Mouse (Mus musculus): ENCODE measurements at regions not wholly inside any gene's neighbourhood (a gene's known extent, or its start where the extent isn't known, plus 50 kb on each side); places are given as distances from the start of the nearest gene placed in this dataset.

- Histone ChIP-seq H3K27ac (no peak overlapping the region), H3K27me3 (no peaks in the 10 kb centered on the region), H3K36me3 (no peaks in the 10 kb centered on the region), H3K4me2 (no peak overlapping the region), H3K9me3 (0 out of 2 replicates have a peak, but pooled peaks cover 5% of the 10 kb centered on the region), H3K4me3 (replicated peaks) (no peak overlapping the region), H3K9ac (replicated peaks) (no peak overlapping the region), H3K4me1 (replicated peaks) (no peaks in the 10 kb centered on the region)
- no peak for ATAC-seq (ENCODE audit: insufficient number of reproducible peaks, insufficient read depth, low FRiP score, low TSS enrichment, low read depth)
- 63% methylated on average over 3 of the region's 3 CpGs for WGBS
Measured at GRCm38 (mm10) chr13:90279786-90280382, 190.5 kb upstream of the Xrcc4 start.

DNA sequence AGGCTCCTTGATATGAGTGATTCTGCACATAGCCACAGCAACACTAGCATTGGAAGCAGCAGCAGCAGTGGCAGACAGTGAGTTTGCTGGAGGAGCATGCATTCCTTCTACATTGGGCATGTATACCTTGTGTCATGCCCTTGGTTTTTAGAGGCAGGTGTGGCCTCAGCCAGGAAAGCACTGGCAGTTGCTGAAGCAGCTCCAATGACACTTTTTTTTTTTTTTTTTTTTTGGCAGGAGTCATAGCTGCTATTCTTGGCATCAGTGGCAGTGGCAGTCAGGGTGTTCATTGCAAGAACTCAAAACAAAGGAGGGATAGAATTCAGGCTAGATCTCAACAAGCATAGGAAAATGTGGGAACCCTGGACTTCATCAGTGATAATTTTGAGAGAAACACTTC lies 189.9 kb upstream of the Xrcc4 start:
- ATAC-seq (ENCODE audit: insufficient number of reproducible peaks, insufficient read depth, low FRiP score, low TSS enrichment, low read depth) = no peak
- Histone ChIP-seq H3K9ac (replicated peaks) (no peak overlapping the region), H3K4me2 (no peak overlapping the region), H3K27me3 (no peaks in the 10 kb centered on the region), H3K36me3 (no peaks in the 10 kb centered on the region), H3K4me3 (replicated peaks) (no peak overlapping the region), H3K9me3 (0 out of 2 replicates have a peak, but pooled peaks cover 3% of the 10 kb centered on the region), H3K27ac (no peak overlapping the region), H3K4me1 (replicated peaks) (no peaks in the 10 kb centered on the region)

GRCm38 (mm10) chr13:90259071-90259742 lies 169.8 kb upstream of the Xrcc4 start:
- Histone ChIP-seq H3K4me3 (replicated peaks) (no peak overlapping the region), H3K36me3 (no peaks in the 10 kb centered on the region), H3K27ac (no peak overlapping the region), H3K9me3 (no peaks in the 10 kb centered on the region), H3K4me1 (replicated peaks) (no peaks in the 10 kb centered on the region), H3K27me3 (no peaks in the 10 kb centered on the region), H3K9ac (replicated peaks) (no peak overlapping the region), H3K4me2 (no peak overlapping the region)
- ATAC-seq (ENCODE audit: insufficient number of reproducible peaks, insufficient read depth, low FRiP score, low TSS enrichment, low read depth) = no peak
- WGBS = 77% methylated on average over 3 of the region's 3 CpGs

GRCm38 (mm10) chr13:90252981-90253380 lies 163.6 kb upstream of the Xrcc4 start:
- Histone ChIP-seq H3K9ac (replicated peaks) (no peak overlapping the region), H3K4me1 (replicated peaks) (peaks cover 21% of the 10 kb centered on the region; the same call in 1 of the 2 replicates), H3K4me2 (no peak overlapping the region), H3K36me3 (no peaks in the 10 kb centered on the region), H3K9me3 (no peaks in the 10 kb centered on the region), H3K4me3 (replicated peaks) (no peak overlapping the region), H3K27ac (no peak overlapping the region), H3K27me3 (no peaks in the 10 kb centered on the region)
- ATAC-seq (ENCODE audit: insufficient number of reproducible peaks, insufficient read depth, low FRiP score, low TSS enrichment, low read depth) = no peak
- 0% methylated on average over 1 of the region's 1 CpGs for WGBS

- ATAC-seq (ENCODE audit: insufficient number of reproducible peaks, insufficient read depth, low FRiP score, low TSS enrichment, low read depth) = no peak
- no peak overlapping the region for H3K4me3 ChIP-seq (replicated peaks)
- H3K4me2 ChIP-seq = no peak overlapping the region
- H3K36me3 ChIP-seq = no peaks in the 10 kb centered on the region
- no peaks in the 10 kb centered on the region for H3K27me3 ChIP-seq
- H3K9me3 ChIP-seq = 0 out of 2 replicates have a peak, but pooled peaks cover 4% of the 10 kb centered on the region
- WGBS = 89% methylated on average over 6 of the region's 6 CpGs
- H3K9ac ChIP-seq (replicated peaks) = no peak overlapping the region
- H3K4me1 ChIP-seq (replicated peaks) = no peaks in the 10 kb centered on the region
- no peak overlapping the region for H3K27ac ChIP-seq
Measured at GRCm38 (mm10) chr13:90245997-90246765, 156.8 kb upstream of the Xrcc4 start.

GRCm38 (mm10) chr13:90238331-90238730 lies 148.9 kb upstream of the Xrcc4 start:
- H3K9ac ChIP-seq (replicated peaks) = no peak overlapping the region
- H3K9me3 ChIP-seq = 0 out of 2 replicates have a peak, but pooled peaks cover 4% of the 10 kb centered on the region
- H3K27ac ChIP-seq = no peak overlapping the region
- H3K4me2 ChIP-seq = no peak overlapping the region
- H3K4me1 ChIP-seq (replicated peaks) = no peaks in the 10 kb centered on the region
- H3K27me3 ChIP-seq = no peaks in the 10 kb centered on the region
- ATAC-seq (ENCODE audit: insufficient number of reproducible peaks, insufficient read depth, low FRiP score, low TSS enrichment, low read depth) = no peak
- H3K4me3 ChIP-seq (replicated peaks) = no peak overlapping the region
- H3K36me3 ChIP-seq = no peaks in the 10 kb centered on the region
- 65% methylated on average over 4 of the region's 4 CpGs for WGBS

DNA sequence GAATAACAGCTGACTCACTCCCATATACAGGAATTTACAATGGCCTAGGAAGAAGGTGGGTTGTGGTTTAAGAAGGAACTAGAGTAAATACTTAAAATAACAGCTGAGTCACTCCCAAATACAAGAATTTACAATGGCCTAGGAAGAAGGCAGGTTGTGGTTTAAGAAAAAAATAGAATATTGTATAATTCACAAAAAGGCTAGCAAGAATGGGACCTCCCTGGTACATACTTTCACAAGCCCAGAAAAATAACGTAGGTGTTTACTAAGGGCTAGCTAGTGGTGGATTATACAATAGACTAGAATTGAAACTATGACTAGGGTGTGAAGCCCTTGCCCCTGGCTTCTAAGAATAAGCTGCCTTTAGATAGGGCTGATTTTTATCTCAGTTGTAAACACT lies 144.6 kb upstream of the Xrcc4 start:
- Histone ChIP-seq H3K4me1 (replicated peaks) (no peaks in the 10 kb centered on the region), H3K4me2 (no peak overlapping the region), H3K27ac (no peak overlapping the region), H3K9ac (replicated peaks) (no peak overlapping the region), H3K36me3 (no peaks in the 10 kb centered on the region), H3K9me3 (no peaks in the 10 kb centered on the region), H3K27me3 (no peaks in the 10 kb centered on the region), H3K4me3 (replicated peaks) (no peak overlapping the region)
- 85% methylated on average over 1 of the region's 1 CpGs for WGBS
- no peak for ATAC-seq (ENCODE audit: insufficient number of reproducible peaks, insufficient read depth, low FRiP score, low TSS enrichment, low read depth)

- Histone ChIP-seq H3K9me3 (no peaks in the 10 kb centered on the region), H3K4me1 (replicated peaks) (no peaks in the 10 kb centered on the region), H3K36me3 (no peaks in the 10 kb centered on the region), H3K4me2 (no peak overlapping the region), H3K27ac (no peak overlapping the region), H3K27me3 (no peaks in the 10 kb centered on the region), H3K4me3 (replicated peaks) (no peak overlapping the region), H3K9ac (replicated peaks) (no peak overlapping the region)
- 92% methylated on average over 3 of the region's 3 CpGs for WGBS
- ATAC-seq (ENCODE audit: insufficient number of reproducible peaks, insufficient read depth, low FRiP score, low TSS enrichment, low read depth) = no peak
Measured at GRCm38 (mm10) chr13:90233561-90233960, 144.2 kb upstream of the Xrcc4 start.

DNA sequence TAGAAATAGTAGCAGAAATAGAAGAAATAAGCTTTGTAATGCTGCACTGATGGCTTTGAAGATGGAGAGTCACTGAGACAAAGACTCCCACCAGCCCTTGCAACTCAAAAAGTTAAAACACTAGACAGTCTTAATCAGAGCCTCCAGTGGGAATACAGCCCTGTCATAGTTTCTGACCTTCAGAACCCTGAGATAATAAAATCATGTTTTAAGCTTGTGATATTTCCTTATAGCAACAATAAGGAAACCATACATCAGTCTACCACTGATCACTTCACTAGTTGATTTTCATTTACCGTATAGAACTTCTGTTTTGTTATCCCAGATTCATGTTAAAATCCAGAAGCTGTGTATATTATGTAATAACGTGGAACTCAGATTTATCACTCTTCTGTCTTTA lies 139.7 kb upstream of the Xrcc4 start:
- ATAC-seq (ENCODE audit: insufficient number of reproducible peaks, insufficient read depth, low FRiP score, low TSS enrichment, low read depth) = no peak

GRCm38 (mm10) chr13:90226212-90226611 lies 136.8 kb upstream of the Xrcc4 start:
- no peak overlapping the region for H3K4me2 ChIP-seq
- no peak overlapping the region for H3K4me3 ChIP-seq (replicated peaks)
- H3K4me1 ChIP-seq (replicated peaks) = no peaks in the 10 kb centered on the region
- no peak for ATAC-seq (ENCODE audit: insufficient number of reproducible peaks, insufficient read depth, low FRiP score, low TSS enrichment, low read depth)
- no peaks in the 10 kb centered on the region for H3K36me3 ChIP-seq
- WGBS = 86% methylated on average over 2 of the region's 2 CpGs
- H3K27ac ChIP-seq = no peak overlapping the region
- H3K9ac ChIP-seq (replicated peaks) = no peak overlapping the region
- H3K9me3 ChIP-seq = no peaks in the 10 kb centered on the region
- H3K27me3 ChIP-seq = no peaks in the 10 kb centered on the region

More for the DNA sequence above, 139.7 kb upstream of the Xrcc4 start:
- H3K4me1 ChIP-seq (replicated peaks) = no peaks in the 10 kb centered on the region
- no peaks in the 10 kb centered on the region for H3K9me3 ChIP-seq
- WGBS = 89% methylated on average over 2 of the region's 2 CpGs
- no peaks in the 10 kb centered on the region for H3K36me3 ChIP-seq
- no peaks in the 10 kb centered on the region for H3K27me3 ChIP-seq
- no peak overlapping the region for H3K4me3 ChIP-seq (replicated peaks)
- no peak overlapping the region for H3K27ac ChIP-seq
- H3K4me2 ChIP-seq = no peak overlapping the region
- H3K9ac ChIP-seq (replicated peaks) = no peak overlapping the region

- Histone ChIP-seq H3K27ac (no peak overlapping the region), H3K27me3 (no peaks in the 10 kb centered on the region), H3K4me2 (no peak overlapping the region), H3K4me1 (replicated peaks) (no peaks in the 10 kb centered on the region), H3K9me3 (no peaks in the 10 kb centered on the region), H3K4me3 (replicated peaks) (no peak overlapping the region), H3K9ac (replicated peaks) (no peak overlapping the region), H3K36me3 (no peaks in the 10 kb centered on the region)
- ATAC-seq (ENCODE audit: insufficient number of reproducible peaks, insufficient read depth, low FRiP score, low TSS enrichment, low read depth) = no peak
Measured at GRCm38 (mm10) chr13:90212390-90212789, 123.0 kb upstream of the Xrcc4 start.
